8 mouse cellular contexts compared by ENCODE assay signal in the genomic region with DNA sequence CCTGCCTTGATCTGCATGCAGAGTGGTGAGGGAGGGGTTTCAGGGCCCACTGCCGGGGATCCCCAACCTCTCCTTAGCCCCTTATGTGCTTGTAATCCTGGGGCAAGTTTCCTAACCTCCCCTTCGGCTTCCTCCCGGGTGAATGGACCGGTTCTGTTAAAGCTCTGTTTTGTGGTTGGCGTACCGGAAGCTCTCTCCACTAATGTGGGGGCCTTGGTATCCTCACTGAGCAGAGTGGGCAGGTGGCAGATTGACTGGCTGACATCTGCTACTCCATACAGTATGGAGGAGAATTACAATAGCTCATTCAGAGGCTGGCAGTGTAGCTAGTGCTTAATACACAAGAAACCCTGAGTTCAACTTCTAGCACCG. TPM values are rescaled to one million over a fixed set of nuclear protein-coding genes. Genes with fewer than 3 reads are reported as not detected.
DNase-seq lines count a peak whose midpoint lies in the region; ATAC-seq and TF ChIP-seq lines count a peak whose summit lies in the region.

No protein-coding gene starts in this region.

- H3K9me3 ChIP-seq in forebrain, embryonic 11.5 days (ENCODE audit: control insufficient read depth, low read length): no peaks in the 10 kb centered on the region
- H3K9me3 ChIP-seq in intestine, embryonic 15.5 days: no peaks in the 10 kb centered on the region
- no peaks in the 10 kb centered on the region for H3K9me3 ChIP-seq in liver, embryonic 16.5 days (replicated peaks; ENCODE audit: control insufficient read depth, low read length)

- peak overlapping the region; percentile 96 for H3K4me3 ChIP-seq in forebrain, embryonic 11.5 days (ENCODE audit: low read depth, low read length)
- H3K4me3 ChIP-seq in intestine, embryonic 15.5 days (replicated peaks): peak overlapping the region; percentile 100
- peak overlapping the region; percentile 84 for H3K4me3 ChIP-seq in liver, embryonic 16.5 days (ENCODE audit: low read depth, low read length)
- peak overlapping the region; percentile 87 for H3K4me3 ChIP-seq in spleen, adult 2 months (ENCODE audit: extremely low read depth, insufficient read depth, insufficient read length)

- H3K27ac ChIP-seq in forebrain, embryonic 11.5 days (ENCODE audit: low read depth, low read length): peak overlapping the region; percentile 62
- peak overlapping the region; percentile 90 for H3K27ac ChIP-seq in intestine, embryonic 15.5 days
- H3K27ac ChIP-seq in liver, embryonic 16.5 days (ENCODE audit: low read length): peak overlapping the region; percentile 63
- 0 out of 2 replicates have a peak overlapping the region, but pooled peaks have one; percentile 36 for H3K27ac ChIP-seq in spleen, adult 2 months (ENCODE audit: insufficient read depth, low read length)

- no peaks in the 10 kb centered on the region for H3K36me3 ChIP-seq in forebrain, embryonic 11.5 days (ENCODE audit: control insufficient read depth, insufficient read depth, low read length)
- H3K36me3 ChIP-seq in intestine, embryonic 15.5 days: no peaks in the 10 kb centered on the region
- no peaks in the 10 kb centered on the region for H3K36me3 ChIP-seq in liver, embryonic 16.5 days (ENCODE audit: control insufficient read depth, insufficient read depth)
- no peaks in the 10 kb centered on the region for H3K36me3 ChIP-seq in spleen, adult 2 months (ENCODE audit: control insufficient read depth, insufficient read depth, low read length)

- 4% methylated on average over 7 of the region's 7 CpGs for WGBS in forebrain, embryonic 11.5 days
- 4% methylated on average over 7 of the region's 7 CpGs for WGBS in intestine, embryonic 15.5 days
- WGBS in liver, embryonic 16.5 days (ENCODE audit: insufficient replicate concordance): 3% methylated on average over 7 of the region's 7 CpGs
- WGBS in spleen, adult 2 months: 1% methylated on average over 7 of the region's 7 CpGs

- H3K4me2 ChIP-seq in forebrain, embryonic 11.5 days (ENCODE audit: low read depth, low read length, severe bottlenecking): peak overlapping the region; percentile 75
- H3K4me2 ChIP-seq in intestine, embryonic 15.5 days (replicated peaks): peak overlapping the region; percentile 64
- H3K4me2 ChIP-seq in liver, embryonic 16.5 days (ENCODE audit: low read depth, low read length): peak overlapping the region; percentile 84

- H3K27me3 ChIP-seq in forebrain, embryonic 11.5 days (ENCODE audit: control insufficient read depth, insufficient read depth, low read length): no peaks in the 10 kb centered on the region
- no peaks in the 10 kb centered on the region for H3K27me3 ChIP-seq in intestine, embryonic 15.5 days (replicated peaks)
- H3K27me3 ChIP-seq in liver, embryonic 16.5 days (ENCODE audit: control insufficient read depth, insufficient read depth, low read depth, low read length): no peaks in the 10 kb centered on the region
- H3K27me3 ChIP-seq in spleen, adult 2 months (ENCODE audit: control insufficient read depth, insufficient read depth, low read length): no peaks in the 10 kb centered on the region

- peak overlapping the region; percentile 96 for H3K9ac ChIP-seq in forebrain, embryonic 11.5 days (ENCODE audit: low read length)
- H3K9ac ChIP-seq in intestine, embryonic 15.5 days: peak overlapping the region; percentile 96
- H3K9ac ChIP-seq in liver, embryonic 16.5 days (ENCODE audit: low read depth, low read length): peak overlapping the region; percentile 87

- TF ChIP-seq CTCF in spleen, adult 2 months (IDR thresholded peaks at IDR 0.05; ENCODE audit: extremely low read depth, insufficient read depth, insufficient read length, insufficient replicate concordance): no peak

- 0 out of 2 replicates have a peak, but pooled peaks cover 2% of the 10 kb centered on the region for H3K4me1 ChIP-seq in forebrain, embryonic 11.5 days (replicated peaks; ENCODE audit: control insufficient read depth, insufficient read depth, low read length)
- peaks cover 11% of the 10 kb centered on the region for H3K4me1 ChIP-seq in intestine, embryonic 15.5 days (replicated peaks)
- H3K4me1 ChIP-seq in liver, embryonic 16.5 days (ENCODE audit: control insufficient read depth, low read depth, low read length): peaks cover 16% of the 10 kb centered on the region
- peaks cover 5% of the 10 kb centered on the region; the same call in 1 of the 2 replicates for H3K4me1 ChIP-seq in spleen, adult 2 months (ENCODE audit: control insufficient read depth, insufficient read depth, insufficient read length)

- no peak for TF ChIP-seq POLR2A in spleen, adult 2 months (IDR thresholded peaks at IDR 0.05; ENCODE audit: low read depth, low read length)

- peak; percentile 52 for ATAC-seq in forebrain, embryonic 11.5 days (replicated peaks; ENCODE audit: low FRiP score)
- ATAC-seq in intestine, embryonic 15.5 days: peak; percentile 25
- ATAC-seq in liver, embryonic 16.5 days (ENCODE audit: low read depth): no peak

- DNase-seq in kidney, adult 18-20 months: peak; percentile 16
- DNase-seq in kidney, adult 8-10 months: no peak
- peak; percentile 16 for DNase-seq in MEL-GATA-1-ER (ENCODE audit: extremely low read depth, low read depth)
- DNase-seq in forebrain, embryonic 11.5 days (ENCODE audit: low spot score): no peak
- DNase-seq in spleen, adult 2 months (ENCODE audit: low read depth in 1 of 2, low spot score in 2 of 2): peak in 1 of 2 experiments; percentile 13
- no peak for DNase-seq in urinary bladder, postnatal 25 days (ENCODE audit: low spot score)

RNA-seq across cellular contexts. Expression of a gene that starts 0.8 kb away (rescaled TPM):
- polyA plus RNA-seq in forebrain, embryonic 11.5 days (2014; fragmentation: Nextera tagmentation; extraction: Ambion mirVana): 285 and 290 TPM in 2 replicates
- 219 and 237 TPM in 2 replicates for polyA plus RNA-seq in intestine, embryonic 15.5 days (2015; fragmentation: Nextera tagmentation; extraction: Ambion mirVana)
- polyA plus RNA-seq in liver, embryonic 16.5 days (2015; fragmentation: Nextera tagmentation; extraction: Ambion mirVana): 62.0 and 68.2 TPM in 2 replicates
- polyA plus RNA-seq in spleen, adult 2 months (2012; rRNA removed): 33.8 and 38.6 TPM in 2 replicates

RNA-seq across cellular contexts. Expression of a gene that starts 27.6 kb away (rescaled TPM):
- 14.4 and 21.2 TPM in 2 replicates for polyA plus RNA-seq in forebrain, embryonic 11.5 days (2014; fragmentation: Nextera tagmentation; extraction: Ambion mirVana)
- 23.3 and 23.5 TPM in 2 replicates for polyA plus RNA-seq in intestine, embryonic 15.5 days (2015; fragmentation: Nextera tagmentation; extraction: Ambion mirVana)
- polyA plus RNA-seq in liver, embryonic 16.5 days (2015; fragmentation: Nextera tagmentation; extraction: Ambion mirVana): 5.8 and 5.9 TPM in 2 replicates
- 7.6 and 14.3 TPM in 2 replicates for polyA plus RNA-seq in spleen, adult 2 months (2012; rRNA removed)

Comparison
In these comparisons a context has a peak if more than half of its experiments do, and no peak if none do; other contexts are left out.
1. DNase-seq: peak in kidney, adult 18-20 months (single experiment) and MEL-GATA-1-ER (single experiment); none in kidney, adult 8-10 months (0 of 2), forebrain, embryonic 11.5 days (single experiment) and urinary bladder, postnatal 25 days (single experiment).
2. H3K27ac ChIP-seq: peak in every context shown above with its lines; median percentile 90 in intestine, embryonic 15.5 days; 63 in liver, embryonic 16.5 days; 62 in forebrain, embryonic 11.5 days; 36 in spleen, adult 2 months.
3. Peak in every context shown above with its lines, with median percentiles within 50 percentile points of each other: H3K4me2 ChIP-seq, H3K4me3 ChIP-seq and H3K9ac ChIP-seq.